Mouse (Mus musculus) brain, embryonic 14.5 days (tissue): ENCODE results near the gene Uchl5.

Experiments used
- CTCF ChIP-seq: fragments of 200-500 bp; IDR thresholded peaks from 2 replicates; pipeline ENCODE4 v1.5.1; 2012; ENCODE audit warnings: inconsistent platforms, mild to moderate bottlenecking, moderate library complexity, borderline replicate concordance; ENCODE audit not compliant: insufficient read depth, insufficient read length; ENCODE audit errors: extremely low read depth
- POLR2A ChIP-seq: fragments of 200-500 bp; IDR thresholded peaks from 2 replicates; pipeline ENCODE4 v1.6.1; 2012; ENCODE audit warnings: mild to moderate bottlenecking, inconsistent platforms, borderline replicate concordance; ENCODE audit not compliant: poor library complexity, insufficient read depth, insufficient read length, severe bottlenecking; ENCODE audit errors: extremely low read depth

DNA sequence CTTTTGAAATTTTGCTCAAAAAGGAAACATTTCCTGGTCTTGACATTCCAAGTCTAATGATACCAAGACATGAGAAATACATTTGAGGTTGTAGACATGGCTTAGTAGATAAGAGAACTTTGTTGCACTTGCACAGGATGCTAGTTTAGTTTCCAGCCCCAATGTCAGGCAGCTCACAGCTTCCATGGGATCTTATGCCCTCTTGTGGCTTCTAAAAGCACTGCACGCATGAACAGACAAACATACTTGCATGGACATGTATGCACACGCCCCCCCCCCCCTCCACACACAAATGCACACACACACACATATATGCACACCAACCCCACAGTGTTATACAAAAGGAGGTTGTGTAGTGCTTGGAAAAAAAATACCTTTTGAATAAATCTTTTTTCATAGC, 46.2 kb upstream of the Uchl5 start:
- TF ChIP-seq POLR2A (no peak), CTCF (peak; percentile 42; the same call in 1 of the 2 replicates)
